Mouse (Mus musculus): ENCODE measurements around the gene Rhox11.
"Not testable (repeated sequence)": the region's sequence is repeated elsewhere in the genome, so short reads cannot be mapped to it uniquely, and the experiment has no call there.

The Rhox11 gene

GRCm38 (mm10) chrX:38085041-38085440, at the start of gene Rhox11:
Gene Rhox11, minus strand, starts transcription at chrX:38085141.
- no peak for DNase-seq (ENCODE audit: low spot score)

GRCm38 (mm10) chrX:38121478-38121877, 36.5 kb upstream of the Rhox11 start:
- no peak for DNase-seq (ENCODE audit: low spot score)

GRCm38 (mm10) chrX:38120982-38121381, 36.0 kb upstream of the Rhox11 start, which contains the start of gene Rhox13:
Gene Rhox13, plus strand, starts transcription at chrX:38121219.
- no peak for DNase-seq (ENCODE audit: low spot score)

- DNase-seq (ENCODE audit: low spot score) = no peak
Observed at GRCm38 (mm10) chrX:38110807-38111206, 25.9 kb upstream of the Rhox11 start, which contains the start of gene Rhox12. Gene Rhox12, minus strand, starts transcription at chrX:38110907.

GRCm38 (mm10) chrX:38084226-38084625, 715 bp downstream of the Rhox11 start:
- peak; percentile 62 for DNase-seq (ENCODE audit: low spot score)

- DNase-seq (ENCODE audit: low spot score) = no peak
Observed at GRCm38 (mm10) chrX:38066175-38066574, 18.8 kb downstream of the Rhox11 start, which contains the start of gene Rhox10. Gene Rhox10, plus strand, starts transcription at chrX:38066475.

GRCm38 (mm10) chrX:38061544-38061943, 23.4 kb downstream of the Rhox11 start:
- DNase-seq (ENCODE audit: low spot score) = peak; percentile 29

- DNase-seq (ENCODE audit: low spot score) = not testable (repeated sequence)
Observed at GRCm38 (mm10) chrX:38043014-38043413, 41.9 kb downstream of the Rhox11 start, which contains the start of gene Btg1-ps2. Gene Btg1-ps2, minus strand, starts transcription at chrX:38043114.

- DNase-seq (ENCODE audit: low spot score) = no peak
Observed at GRCm38 (mm10) chrX:38039666-38040065, 45.3 kb downstream of the Rhox11 start.

GRCm38 (mm10) chrX:38033841-38034240, 51.1 kb downstream of the Rhox11 start:
- peak; percentile 3 for DNase-seq (ENCODE audit: low spot score)

All from retina, embryonic 14.5 days (tissue).